Comparison of ENCODE assay signal across 9 mouse cellular contexts in genomic region chr10:127665366-127666181, GRCm38 (mm10). TPM values are rescaled to one million over a fixed set of nuclear protein-coding genes. Genes with fewer than 3 reads are reported as not detected.
DNase-seq lines count a peak whose midpoint lies in the region; ATAC-seq and TF ChIP-seq lines count a peak whose summit lies in the region.
"Had no signal": no experiment of that assay in that cellular context is flagged by ENCODE, and none has a peak within 500 bp of the region (broad histone marks: within the 10 kb centered on the region; RNA-seq: fewer than 3 reads in every experiment).

No protein-coding gene starts in this region.

- H3K27ac ChIP-seq in embryonic fibroblast, embryonic 13.5 days (ENCODE audit: insufficient read depth, low read length) = peak overlapping the region; percentile 99
- H3K27ac ChIP-seq in intestine, postnatal 0 days (ENCODE audit: low read depth, low read length) = peak overlapping the region; percentile 81; the same call in 1 of the 2 replicates
- no peak overlapping the region for H3K27ac ChIP-seq in midbrain, embryonic 13.5 days

- H3K27me3 ChIP-seq in intestine, postnatal 0 days (replicated peaks; ENCODE audit: control insufficient read depth, insufficient read depth, low read length) = no peaks in the 10 kb centered on the region; the same call in 1 of the 2 replicates
- H3K27me3 ChIP-seq in midbrain, embryonic 13.5 days = peaks cover 96% of the 10 kb centered on the region

- no peak for TF ChIP-seq CTCF in embryonic fibroblast, embryonic 13.5 days (IDR thresholded peaks at IDR 0.05; ENCODE audit: borderline replicate concordance, insufficient read depth, low read length)
- peak; percentile 40 for TF ChIP-seq CTCF in intestine, postnatal 0 days (IDR thresholded peaks at IDR 0.05; ENCODE audit: low read depth)

- TF ChIP-seq POLR2A in embryonic fibroblast, embryonic 13.5 days (IDR thresholded peaks at IDR 0.05; ENCODE audit: low read depth, low read length) = peak; percentile 23; the same call in 1 of the 2 replicates

- peak; percentile 47 for DNase-seq in kidney, adult 9 months
- no peak for DNase-seq in kidney, postnatal 14 days
- DNase-seq in MN1 (ENCODE audit: low spot score) = peak; percentile 22
- no peak for DNase-seq in layer of hippocampus, adult 9-10 months (ENCODE audit: low spot score)
- DNase-seq in left cerebral cortex, adult 18-20 months (ENCODE audit: low spot score in 2 of 2) = no peak

- H3K4me3 ChIP-seq in embryonic fibroblast, embryonic 13.5 days (ENCODE audit: insufficient read depth, low read length) = peak overlapping the region; percentile 92
- peak overlapping the region; percentile 56 for H3K4me3 ChIP-seq in intestine, postnatal 0 days (ENCODE audit: low read depth, low read length)
- peak overlapping the region; percentile 59 for H3K4me3 ChIP-seq in midbrain, embryonic 13.5 days (replicated peaks)

- 18% methylated on average over 14 of the region's 14 CpGs for WGBS in intestine, postnatal 0 days
- WGBS in midbrain, embryonic 13.5 days = 3% methylated on average over 14 of the region's 14 CpGs

- peaks cover 4% of the 10 kb centered on the region; the same call in 1 of the 2 replicates for H3K36me3 ChIP-seq in intestine, postnatal 0 days (ENCODE audit: control insufficient read depth, insufficient read depth)
- no peaks in the 10 kb centered on the region for H3K36me3 ChIP-seq in midbrain, embryonic 13.5 days

- H3K9me3 ChIP-seq in intestine, postnatal 0 days (ENCODE audit: control insufficient read depth) = no peaks in the 10 kb centered on the region
- H3K9me3 ChIP-seq in midbrain, embryonic 13.5 days = no peaks in the 10 kb centered on the region

- no peaks in the 10 kb centered on the region; the same call in 1 of the 2 replicates for H3K4me1 ChIP-seq in embryonic fibroblast, embryonic 13.5 days (ENCODE audit: control insufficient read depth, insufficient read depth, low read length)
- no peaks in the 10 kb centered on the region; the same call in 1 of the 2 replicates for H3K4me1 ChIP-seq in intestine, postnatal 0 days (replicated peaks; ENCODE audit: control insufficient read depth, insufficient read depth, low read length)
- peaks cover 64% of the 10 kb centered on the region for H3K4me1 ChIP-seq in midbrain, embryonic 13.5 days (replicated peaks)

- peak overlapping the region; percentile 93 for H3K4me2 ChIP-seq in intestine, postnatal 0 days (replicated peaks; ENCODE audit: low read depth)
- peak overlapping the region; percentile 90 for H3K4me2 ChIP-seq in midbrain, embryonic 13.5 days (replicated peaks)

- ATAC-seq in intestine, postnatal 0 days = no peak
- ATAC-seq in midbrain, embryonic 13.5 days = no peak

- H3K9ac ChIP-seq in intestine, postnatal 0 days (ENCODE audit: low read depth, low read length) = peak overlapping the region; percentile 67
- peak overlapping the region; percentile 70 for H3K9ac ChIP-seq in midbrain, embryonic 13.5 days (replicated peaks)

RNA-seq across cellular contexts. Expression of gene Nemp1, which starts 1.1 kb away (rescaled TPM):
- polyA plus RNA-seq in embryonic fibroblast, embryonic 13.5 days (2011; ENCODE audit: insufficient read length, low read depth, missing spikeins) = 8.5 and 10.6 TPM in 2 replicates
- 2.9 and 3.2 TPM in 2 replicates for polyA plus RNA-seq in intestine, postnatal 0 days (2015; fragmentation: Nextera tagmentation; extraction: Ambion mirVana)
- 4.6 and 4.8 TPM in 2 replicates for polyA plus RNA-seq in midbrain, embryonic 13.5 days (2015; fragmentation: Nextera tagmentation; extraction: Ambion mirVana)
- total RNA-seq in left cerebral cortex, adult 18-20 months (2021) = 1 to 10 TPM; 4.6 to 5.1 TPM

RNA-seq across cellular contexts. Expression of gene Nab2, which starts 2.8 kb away (rescaled TPM):
- polyA plus RNA-seq in embryonic fibroblast, embryonic 13.5 days (2011; ENCODE audit: insufficient read length, low read depth, missing spikeins) = 69.7 and 77.8 TPM in 2 replicates
- 3.9 and 4.2 TPM in 2 replicates for polyA plus RNA-seq in intestine, postnatal 0 days (2015; fragmentation: Nextera tagmentation; extraction: Ambion mirVana)
- 1.2 and 1.8 TPM in 2 replicates for polyA plus RNA-seq in midbrain, embryonic 13.5 days (2015; fragmentation: Nextera tagmentation; extraction: Ambion mirVana)
- 10 to 100 TPM; 58.2 to 71.7 TPM for total RNA-seq in left cerebral cortex, adult 18-20 months (2021)

RNA-seq across cellular contexts. Expression of gene Stat6, which starts 22.8 kb away (rescaled TPM):
- polyA plus RNA-seq in embryonic fibroblast, embryonic 13.5 days (2011; ENCODE audit: insufficient read length, low read depth, missing spikeins) = 55.1 and 55.8 TPM in 2 replicates
- polyA plus RNA-seq in intestine, postnatal 0 days (2015; fragmentation: Nextera tagmentation; extraction: Ambion mirVana) = 27.1 and 29.2 TPM in 2 replicates
- polyA plus RNA-seq in midbrain, embryonic 13.5 days (2015; fragmentation: Nextera tagmentation; extraction: Ambion mirVana) = 3.8 and 4.3 TPM in 2 replicates
- 10 to 100 TPM; 15.9 to 17.8 TPM for total RNA-seq in left cerebral cortex, adult 18-20 months (2021)

RNA-seq across cellular contexts. Expression of gene Myo1a, which starts 39.4 kb away (rescaled TPM):
- polyA plus RNA-seq in embryonic fibroblast, embryonic 13.5 days (2011; ENCODE audit: insufficient read length, low read depth, missing spikeins) = 0.51 TPM in 1 of 2 replicates, not detected in the other
- polyA plus RNA-seq in intestine, postnatal 0 days (2015; fragmentation: Nextera tagmentation; extraction: Ambion mirVana) = 73.8 and 80.3 TPM in 2 replicates
- 0.28 and 0.53 TPM in 2 replicates for polyA plus RNA-seq in midbrain, embryonic 13.5 days (2015; fragmentation: Nextera tagmentation; extraction: Ambion mirVana)
- under 1 TPM; 0.77 to 0.88 TPM for total RNA-seq in left cerebral cortex, adult 18-20 months (2021)
- total RNA-seq: common myeloid progenitor, adult 5-6 weeks had no signal

RNA-seq across cellular contexts. Expression of gene Lrp1, which starts 44.6 kb away (rescaled TPM):
- polyA plus RNA-seq in embryonic fibroblast, embryonic 13.5 days (2011; ENCODE audit: insufficient read length, low read depth, missing spikeins) = 387 and 453 TPM in 2 replicates
- polyA plus RNA-seq in intestine, postnatal 0 days (2015; fragmentation: Nextera tagmentation; extraction: Ambion mirVana) = 28.9 and 33.4 TPM in 2 replicates
- 98.2 and 99.4 TPM in 2 replicates for polyA plus RNA-seq in midbrain, embryonic 13.5 days (2015; fragmentation: Nextera tagmentation; extraction: Ambion mirVana)
- total RNA-seq in left cerebral cortex, adult 18-20 months (2021) = 100 to 1,000 TPM; 264 to 276 TPM

Comparison
In these comparisons a context has a peak if more than half of its experiments do, and no peak if none do; other contexts are left out.
1. DNase-seq: peak in kidney, adult 9 months (single experiment) and MN1 (single experiment); none in kidney, postnatal 14 days (single experiment), layer of hippocampus, adult 9-10 months (single experiment) and left cerebral cortex, adult 18-20 months (0 of 2).
2. RNA of gene Nab2, which starts 2.8 kb away (polyA plus RNA-seq): 69.7 to 77.8 TPM in embryonic fibroblast, embryonic 13.5 days; 3.9 to 4.2 TPM in intestine, postnatal 0 days and 1.2 to 1.8 TPM in midbrain, embryonic 13.5 days; every median in the first group is over 10 times any median in the second.
3. Peak in every context shown above with its lines, with median percentiles within 50 percentile points of each other: H3K4me3 ChIP-seq.